8 mouse cellular contexts compared by ENCODE assay signal in genomic region chr10:108163021-108163410, GRCm38 (mm10). TPM values are rescaled to one million over a fixed set of nuclear protein-coding genes. Genes with fewer than 3 reads are reported as not detected.
DNase-seq lines count a peak whose midpoint lies in the region; ATAC-seq lines count a peak whose summit lies in the region.

No protein-coding gene starts in this region.

- H3K4me2 ChIP-seq in embryonic facial prominence, embryonic 11.5 days (ENCODE audit: low read depth, low read length): peak overlapping the region; percentile 49
- H3K4me2 ChIP-seq in hindbrain, embryonic 14.5 days (replicated peaks): peak overlapping the region; percentile 74
- peak overlapping the region; percentile 77 for H3K4me2 ChIP-seq in liver, embryonic 16.5 days (ENCODE audit: low read depth, low read length)

- H3K27ac ChIP-seq in embryonic facial prominence, embryonic 11.5 days (replicated peaks; ENCODE audit: low read depth, low read length): peak overlapping the region; percentile 97
- H3K27ac ChIP-seq in hindbrain, embryonic 14.5 days: peak overlapping the region; percentile 97
- H3K27ac ChIP-seq in liver, embryonic 16.5 days (ENCODE audit: low read length): peak overlapping the region; percentile 96

- no peaks in the 10 kb centered on the region for H3K27me3 ChIP-seq in embryonic facial prominence, embryonic 11.5 days (ENCODE audit: control insufficient read depth, insufficient read depth, low read length)
- no peaks in the 10 kb centered on the region for H3K27me3 ChIP-seq in hindbrain, embryonic 14.5 days (ENCODE audit: control insufficient read depth, insufficient read depth, low read length)
- no peaks in the 10 kb centered on the region for H3K27me3 ChIP-seq in liver, embryonic 16.5 days (ENCODE audit: control insufficient read depth, insufficient read depth, low read depth, low read length)

- H3K36me3 ChIP-seq in embryonic facial prominence, embryonic 11.5 days (replicated peaks; ENCODE audit: control insufficient read depth, insufficient read depth, low read depth, low read length): no peaks in the 10 kb centered on the region
- no peaks in the 10 kb centered on the region for H3K36me3 ChIP-seq in hindbrain, embryonic 14.5 days (replicated peaks; ENCODE audit: control insufficient read depth, insufficient read depth)
- H3K36me3 ChIP-seq in liver, embryonic 16.5 days (ENCODE audit: control insufficient read depth, insufficient read depth): no peaks in the 10 kb centered on the region

- H3K9ac ChIP-seq in embryonic facial prominence, embryonic 11.5 days (replicated peaks; ENCODE audit: low read length): peak overlapping the region; percentile 98
- H3K9ac ChIP-seq in hindbrain, embryonic 14.5 days: peak overlapping the region; percentile 97
- H3K9ac ChIP-seq in liver, embryonic 16.5 days (ENCODE audit: low read depth, low read length): peak overlapping the region; percentile 100

- peak; percentile 23 for DNase-seq in cerebellum, adult 11-12 months
- no peak for DNase-seq in cerebellum, adult 9-10 months
- DNase-seq in A20 (ENCODE audit: low read depth, low spot score): peak; percentile 60
- DNase-seq in embryonic facial prominence, embryonic 11.5 days (ENCODE audit: low spot score): peak; percentile 41
- no peak for DNase-seq in hindbrain, embryonic 14.5 days (ENCODE audit: low spot score)
- DNase-seq in retina, postnatal 1 day: peak; percentile 53
- DNase-seq in gastrocnemius, postnatal 25 days: no peak

- WGBS in embryonic facial prominence, embryonic 11.5 days: 0% methylated on average over 12 of the region's 12 CpGs
- 0% methylated on average over 12 of the region's 12 CpGs for WGBS in hindbrain, embryonic 14.5 days
- 0% methylated on average over 12 of the region's 12 CpGs for WGBS in liver, embryonic 16.5 days (ENCODE audit: insufficient replicate concordance)

- H3K9me3 ChIP-seq in embryonic facial prominence, embryonic 11.5 days (replicated peaks; ENCODE audit: control insufficient read depth, low read length): no peaks in the 10 kb centered on the region
- H3K9me3 ChIP-seq in hindbrain, embryonic 14.5 days (ENCODE audit: control insufficient read depth, low read length): no peaks in the 10 kb centered on the region
- no peaks in the 10 kb centered on the region for H3K9me3 ChIP-seq in liver, embryonic 16.5 days (replicated peaks; ENCODE audit: control insufficient read depth, low read length)

- no peaks in the 10 kb centered on the region for H3K4me1 ChIP-seq in embryonic facial prominence, embryonic 11.5 days (ENCODE audit: control insufficient read depth, insufficient read depth, low read length)
- peaks cover 28% of the 10 kb centered on the region for H3K4me1 ChIP-seq in hindbrain, embryonic 14.5 days (replicated peaks; ENCODE audit: control insufficient read depth, insufficient read depth, low read length)
- peaks cover 17% of the 10 kb centered on the region for H3K4me1 ChIP-seq in liver, embryonic 16.5 days (ENCODE audit: control insufficient read depth, low read depth, low read length)

- ATAC-seq in embryonic facial prominence, embryonic 11.5 days (replicated peaks; ENCODE audit: insufficient number of reproducible peaks, low FRiP score, low TSS enrichment, low read depth): no peak
- no peak for ATAC-seq in hindbrain, embryonic 14.5 days (ENCODE audit: low FRiP score)
- no peak for ATAC-seq in liver, embryonic 16.5 days (ENCODE audit: low read depth)

- H3K4me3 ChIP-seq in embryonic facial prominence, embryonic 11.5 days (ENCODE audit: low read depth, low read length): peak overlapping the region; percentile 89
- H3K4me3 ChIP-seq in hindbrain, embryonic 14.5 days (replicated peaks; ENCODE audit: low read length): peak overlapping the region; percentile 89
- peak overlapping the region; percentile 100 for H3K4me3 ChIP-seq in liver, embryonic 16.5 days (ENCODE audit: low read depth, low read length)

RNA-seq across cellular contexts. Expression of gene Ppp1r12a, which starts 1.0 kb away (rescaled TPM):
- 74.5 and 79.5 TPM in 2 replicates for polyA plus RNA-seq in embryonic facial prominence, embryonic 11.5 days (2014; fragmentation: Nextera tagmentation; extraction: Ambion mirVana)
- polyA plus RNA-seq in hindbrain, embryonic 14.5 days (2014; fragmentation: Nextera tagmentation; extraction: Ambion mirVana): 64.0 and 69.6 TPM in 2 replicates
- polyA plus RNA-seq in liver, embryonic 16.5 days (2015; fragmentation: Nextera tagmentation; extraction: Ambion mirVana): 29.7 and 30.5 TPM in 2 replicates
- total RNA-seq in gastrocnemius, postnatal 25 days (2021): 10 to 100 TPM; 23.6 to 25.2 TPM

Comparison
In these comparisons a context has a peak if more than half of its experiments do, and no peak if none do; other contexts are left out.
1. DNase-seq: peak in cerebellum, adult 11-12 months (single experiment), A20 (single experiment), embryonic facial prominence, embryonic 11.5 days (single experiment) and retina, postnatal 1 day (single experiment); none in cerebellum, adult 9-10 months (single experiment), hindbrain, embryonic 14.5 days (single experiment) and gastrocnemius, postnatal 25 days (single experiment).
2. Peak in every context shown above with its lines, with median percentiles within 50 percentile points of each other: H3K27ac ChIP-seq, H3K4me2 ChIP-seq, H3K4me3 ChIP-seq and H3K9ac ChIP-seq.